Mouse (Mus musculus): Measurements from ENCODE around the gene Ppp3ca. TPM values are rescaled to one million over a fixed set of nuclear protein-coding genes. Genes with fewer than 3 reads are reported as not detected.

Ppp3ca gene
- polyA plus RNA-seq, 1 experiment, result 29.4 TPM

DNA sequence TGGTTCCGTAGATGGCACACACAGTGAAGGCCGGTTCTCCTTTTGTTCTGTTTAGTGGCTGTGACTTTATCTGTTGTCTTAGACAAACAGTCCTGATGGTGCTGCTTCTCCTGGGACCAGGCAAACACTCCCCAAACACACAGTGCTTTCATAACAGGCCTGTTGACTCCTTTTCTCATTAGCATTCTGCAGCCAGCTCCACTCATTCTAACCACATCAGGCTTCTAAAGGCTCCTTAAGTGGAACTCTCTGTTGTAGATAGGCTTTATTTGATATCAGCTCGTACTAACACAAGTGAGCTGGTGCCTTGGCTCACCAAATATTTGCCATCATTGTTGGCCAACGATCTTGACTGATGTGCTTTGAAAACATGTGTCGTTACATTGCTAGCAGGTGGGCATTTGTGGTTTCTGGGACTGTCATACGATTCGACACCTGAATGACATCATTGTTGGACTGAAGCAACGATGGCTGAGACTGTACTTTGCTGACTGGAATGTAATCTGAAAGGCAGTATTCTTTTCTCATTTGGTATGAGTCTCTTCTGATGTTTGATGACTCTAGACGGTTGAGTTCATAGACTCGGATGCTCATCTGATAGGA is 74.5 kb downstream of the Ppp3ca start:
- Histone ChIP-seq H3K27me3 (ENCODE audit: control insufficient read depth, insufficient read depth, low read length, poor library complexity, severe bottlenecking) (no peaks in the 10 kb centered on the region), H3K36me3 (ENCODE audit: control insufficient read depth, insufficient read depth, low read length, poor library complexity, severe bottlenecking) (no peaks in the 10 kb centered on the region), H3K27ac (ENCODE audit: insufficient read depth, low read length) (no peak overlapping the region), H3K4me3 (ENCODE audit: low read depth, low read length) (no peak overlapping the region), H3K9me3 (replicated peaks; ENCODE audit: control insufficient read depth, insufficient read depth, low read length, poor library complexity, severe bottlenecking) (no peaks in the 10 kb centered on the region), H3K9ac (ENCODE audit: low read depth, poor library complexity, severe bottlenecking) (no peak overlapping the region), H3K4me1 (ENCODE audit: control insufficient read depth, insufficient read depth, low read length) (peaks cover 5% of the 10 kb centered on the region)
- no peak for TF ChIP-seq EP300 (IDR thresholded peaks at IDR 0.05; ENCODE audit: insufficient read depth, low read depth, low read length)
- TF ChIP-seq POLR2A (IDR thresholded peaks at IDR 0.05; ENCODE audit: insufficient read depth, low read length), result no peak
- no peak for TF ChIP-seq CTCF (IDR thresholded peaks at IDR 0.05; ENCODE audit: low read depth, low read length)

DNA sequence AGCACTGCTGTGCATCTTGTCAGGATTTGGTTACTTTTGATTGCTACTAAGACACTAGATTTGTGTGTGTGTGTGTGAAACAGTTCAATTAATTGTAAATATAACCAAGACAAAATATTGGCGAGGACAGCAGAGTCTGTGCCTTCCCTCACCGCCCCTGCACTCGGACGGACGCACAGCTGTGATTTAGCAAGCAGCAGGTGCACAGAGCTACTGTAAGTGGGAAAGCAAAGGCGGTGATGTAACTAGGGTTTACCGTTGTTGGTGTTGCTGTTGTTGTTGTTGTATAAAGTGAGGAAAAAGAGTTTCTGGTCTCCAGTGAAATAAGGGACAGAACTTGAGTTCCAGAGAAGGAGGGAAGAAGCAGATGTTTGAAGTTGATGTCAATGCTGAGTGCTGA is 75.5 kb downstream of the Ppp3ca start:
- Histone ChIP-seq H3K36me3 (ENCODE audit: control insufficient read depth, insufficient read depth, low read length, poor library complexity, severe bottlenecking) (no peaks in the 10 kb centered on the region), H3K4me3 (ENCODE audit: low read depth, low read length) (no peak overlapping the region), H3K27me3 (ENCODE audit: control insufficient read depth, insufficient read depth, low read length, poor library complexity, severe bottlenecking) (no peaks in the 10 kb centered on the region), H3K9ac (ENCODE audit: low read depth, poor library complexity, severe bottlenecking) (no peak overlapping the region), H3K4me1 (ENCODE audit: control insufficient read depth, insufficient read depth, low read length) (peaks cover 5% of the 10 kb centered on the region), H3K9me3 (replicated peaks; ENCODE audit: control insufficient read depth, insufficient read depth, low read length, poor library complexity, severe bottlenecking) (no peaks in the 10 kb centered on the region), H3K27ac (ENCODE audit: insufficient read depth, low read length) (no peak overlapping the region)
- TF ChIP-seq EP300 (IDR thresholded peaks at IDR 0.05; ENCODE audit: insufficient read depth, low read depth, low read length) (no peak), POLR2A (IDR thresholded peaks at IDR 0.05; ENCODE audit: insufficient read depth, low read length) (no peak), CTCF (IDR thresholded peaks at IDR 0.05; ENCODE audit: low read depth, low read length) (no peak)

DNA sequence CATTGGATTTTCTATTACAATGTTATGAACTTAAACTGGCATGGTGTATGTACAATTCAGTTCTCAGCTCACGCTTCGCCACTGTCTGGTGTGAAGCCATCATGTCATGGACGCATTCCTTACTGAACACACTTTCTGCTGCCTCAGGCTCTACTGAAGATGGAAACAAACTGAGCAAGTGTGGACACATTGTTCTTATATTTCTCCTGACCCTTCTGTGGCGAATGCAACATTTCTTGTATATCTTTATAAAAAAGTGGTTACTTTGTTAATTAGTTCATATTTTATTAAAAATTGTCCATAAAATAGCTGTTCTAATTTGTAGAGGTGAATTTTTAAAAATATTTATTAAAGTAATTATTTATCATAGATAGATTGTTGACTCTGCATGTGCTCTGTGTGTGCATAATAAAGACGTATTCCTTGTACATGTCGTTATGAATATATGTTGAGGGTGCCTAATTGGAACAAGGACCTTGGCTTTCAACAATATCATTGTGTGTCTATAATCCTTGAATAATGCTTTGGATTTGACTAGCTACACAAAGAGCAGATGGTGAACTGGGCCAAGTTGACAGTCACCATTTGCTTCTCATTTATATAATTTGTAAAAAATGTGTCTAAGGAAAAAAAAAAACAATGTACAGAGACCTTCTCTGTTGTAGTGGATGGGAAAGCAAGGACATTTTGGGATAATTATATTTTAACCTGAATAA is 79.0 kb downstream of the Ppp3ca start:
- Histone ChIP-seq H3K36me3 (ENCODE audit: control insufficient read depth, insufficient read depth, low read length, poor library complexity, severe bottlenecking) (no peaks in the 10 kb centered on the region), H3K4me3 (ENCODE audit: low read depth, low read length) (no peak overlapping the region), H3K27me3 (ENCODE audit: control insufficient read depth, insufficient read depth, low read length, poor library complexity, severe bottlenecking) (no peaks in the 10 kb centered on the region), H3K4me1 (ENCODE audit: control insufficient read depth, insufficient read depth, low read length) (no peaks in the 10 kb centered on the region), H3K27ac (ENCODE audit: insufficient read depth, low read length) (no peak overlapping the region), H3K9me3 (replicated peaks; ENCODE audit: control insufficient read depth, insufficient read depth, low read length, poor library complexity, severe bottlenecking) (no peaks in the 10 kb centered on the region), H3K9ac (ENCODE audit: low read depth, poor library complexity, severe bottlenecking) (no peak overlapping the region)
- no peak for TF ChIP-seq POLR2A (IDR thresholded peaks at IDR 0.05; ENCODE audit: insufficient read depth, low read length)
- TF ChIP-seq EP300 (IDR thresholded peaks at IDR 0.05; ENCODE audit: insufficient read depth, low read depth, low read length), result no peak

- no peaks in the 10 kb centered on the region for H3K27me3 ChIP-seq (ENCODE audit: control insufficient read depth, insufficient read depth, low read length, poor library complexity, severe bottlenecking)
- TF ChIP-seq EP300 (IDR thresholded peaks at IDR 0.05; ENCODE audit: insufficient read depth, low read depth, low read length), result no peak
- no peak for TF ChIP-seq POLR2A (IDR thresholded peaks at IDR 0.05; ENCODE audit: insufficient read depth, low read length)
- TF ChIP-seq CTCF (IDR thresholded peaks at IDR 0.05; ENCODE audit: low read depth, low read length), result no peak
- H3K36me3 ChIP-seq (ENCODE audit: control insufficient read depth, insufficient read depth, low read length, poor library complexity, severe bottlenecking), result no peaks in the 10 kb centered on the region
- H3K27ac ChIP-seq (ENCODE audit: insufficient read depth, low read length), result no peak overlapping the region
- H3K9ac ChIP-seq (ENCODE audit: low read depth, poor library complexity, severe bottlenecking), result no peak overlapping the region
- H3K9me3 ChIP-seq (replicated peaks; ENCODE audit: control insufficient read depth, insufficient read depth, low read length, poor library complexity, severe bottlenecking), result no peaks in the 10 kb centered on the region
- H3K4me1 ChIP-seq (ENCODE audit: control insufficient read depth, insufficient read depth, low read length), result no peaks in the 10 kb centered on the region
- H3K4me3 ChIP-seq (ENCODE audit: low read depth, low read length), result no peak overlapping the region
Observed at GRCm38 (mm10) chr3:136749477-136749797, 79.5 kb downstream of the Ppp3ca start.

GRCm38 (mm10) chr3:136749951-136750350 is 80.0 kb downstream of the Ppp3ca start:
- Histone ChIP-seq H3K4me3 (ENCODE audit: low read depth, low read length) (no peak overlapping the region), H3K9ac (ENCODE audit: low read depth, poor library complexity, severe bottlenecking) (no peak overlapping the region), H3K36me3 (ENCODE audit: control insufficient read depth, insufficient read depth, low read length, poor library complexity, severe bottlenecking) (no peaks in the 10 kb centered on the region), H3K27ac (ENCODE audit: insufficient read depth, low read length) (no peak overlapping the region), H3K4me1 (ENCODE audit: control insufficient read depth, insufficient read depth, low read length) (no peaks in the 10 kb centered on the region), H3K27me3 (ENCODE audit: control insufficient read depth, insufficient read depth, low read length, poor library complexity, severe bottlenecking) (no peaks in the 10 kb centered on the region), H3K9me3 (replicated peaks; ENCODE audit: control insufficient read depth, insufficient read depth, low read length, poor library complexity, severe bottlenecking) (no peaks in the 10 kb centered on the region)
- TF ChIP-seq CTCF (IDR thresholded peaks at IDR 0.05; ENCODE audit: low read depth, low read length) (no peak), POLR2A (IDR thresholded peaks at IDR 0.05; ENCODE audit: insufficient read depth, low read length) (no peak), EP300 (IDR thresholded peaks at IDR 0.05; ENCODE audit: insufficient read depth, low read depth, low read length) (no peak)

GRCm38 (mm10) chr3:136752126-136752716 is 82.3 kb downstream of the Ppp3ca start:
- Histone ChIP-seq H3K9me3 (replicated peaks; ENCODE audit: control insufficient read depth, insufficient read depth, low read length, poor library complexity, severe bottlenecking) (no peaks in the 10 kb centered on the region), H3K36me3 (ENCODE audit: control insufficient read depth, insufficient read depth, low read length, poor library complexity, severe bottlenecking) (no peaks in the 10 kb centered on the region), H3K9ac (ENCODE audit: low read depth, poor library complexity, severe bottlenecking) (no peak overlapping the region), H3K4me3 (ENCODE audit: low read depth, low read length) (no peak overlapping the region), H3K27me3 (ENCODE audit: control insufficient read depth, insufficient read depth, low read length, poor library complexity, severe bottlenecking) (no peaks in the 10 kb centered on the region), H3K4me1 (ENCODE audit: control insufficient read depth, insufficient read depth, low read length) (no peaks in the 10 kb centered on the region), H3K27ac (ENCODE audit: insufficient read depth, low read length) (no peak overlapping the region)
- no peak for TF ChIP-seq EP300 (IDR thresholded peaks at IDR 0.05; ENCODE audit: insufficient read depth, low read depth, low read length)
- TF ChIP-seq CTCF (IDR thresholded peaks at IDR 0.05; ENCODE audit: low read depth, low read length), result no peak
- no peak for TF ChIP-seq POLR2A (IDR thresholded peaks at IDR 0.05; ENCODE audit: insufficient read depth, low read length)

Data from ES-Bruce4 (cell line).